Mouse (Mus musculus): ENCODE measurements around the gene Dctn1. TPM values are rescaled to one million over a fixed set of nuclear protein-coding genes. Genes with fewer than 3 reads are reported as not detected.
A peak's percentile ranks its signal among the peaks of the same experiment; 100 is the strongest.

The Dctn1 gene
- polyA plus RNA-seq, 1 experiment from 2014 or later: 125 TPM

GRCm38 (mm10) chr6:83166243-83166630 is 517 bp downstream of the Dctn1 start:
- no peak for DNase-seq (ENCODE audit: low spot score)
- WGBS: under 1% methylated on average over 12 of the region's 12 CpGs
- Histone ChIP-seq H3K4me1 (ENCODE audit: control insufficient read depth, insufficient read depth, low read length) (peaks cover 12% of the 10 kb centered on the region; the same call in 1 of the 2 replicates), H3K27me3 (ENCODE audit: control insufficient read depth, insufficient read depth, low read length) (peaks cover 15% of the 10 kb centered on the region), H3K9ac (ENCODE audit: low read length) (peak overlapping the region; percentile 82), H3K36me3 (ENCODE audit: control insufficient read depth, insufficient read depth, low read length) (no peaks in the 10 kb centered on the region), H3K4me3 (ENCODE audit: low read depth, low read length) (peak overlapping the region; percentile 87), H3K4me2 (ENCODE audit: low read depth) (peak overlapping the region; percentile 87), H3K9me3 (ENCODE audit: control insufficient read depth, low read length) (no peaks in the 10 kb centered on the region), H3K27ac (ENCODE audit: low read depth, low read length) (peak overlapping the region; percentile 72; the same call in 1 of the 2 replicates)
- no peak; the same call in 1 of the 2 replicates for ATAC-seq (ENCODE audit: insufficient read depth, low FRiP score, low TSS enrichment)

GRCm38 (mm10) chr6:83169872-83170271 is 4.2 kb downstream of the Dctn1 start:
- ATAC-seq (ENCODE audit: insufficient read depth, low FRiP score, low TSS enrichment) (no peak), DNase-seq (ENCODE audit: low spot score) (no peak)
- Histone ChIP-seq H3K9ac (ENCODE audit: low read length) (no peak overlapping the region), H3K27ac (ENCODE audit: low read depth, low read length) (no peak overlapping the region), H3K36me3 (ENCODE audit: control insufficient read depth, insufficient read depth, low read length) (no peaks in the 10 kb centered on the region), H3K27me3 (ENCODE audit: control insufficient read depth, insufficient read depth, low read length) (no peaks in the 10 kb centered on the region), H3K4me3 (ENCODE audit: low read depth, low read length) (no peak overlapping the region), H3K4me2 (ENCODE audit: low read depth) (no peak overlapping the region), H3K9me3 (ENCODE audit: control insufficient read depth, low read length) (no peaks in the 10 kb centered on the region), H3K4me1 (ENCODE audit: control insufficient read depth, insufficient read depth, low read length) (peaks cover 9% of the 10 kb centered on the region; the same call in 1 of the 2 replicates)
- WGBS: 84% methylated on average over 5 of the region's 5 CpGs

GRCm38 (mm10) chr6:83171063-83171462 is 5.3 kb downstream of the Dctn1 start:
- H3K27me3 ChIP-seq (ENCODE audit: control insufficient read depth, insufficient read depth, low read length): no peaks in the 10 kb centered on the region
- WGBS: 90% methylated on average over 5 of the region's 5 CpGs
- ATAC-seq (ENCODE audit: insufficient read depth, low FRiP score, low TSS enrichment) (no peak), DNase-seq (ENCODE audit: low spot score) (no peak)
- H3K4me2 ChIP-seq (ENCODE audit: low read depth): no peak overlapping the region
- H3K9me3 ChIP-seq (ENCODE audit: control insufficient read depth, low read length): no peaks in the 10 kb centered on the region
- no peak overlapping the region for H3K9ac ChIP-seq (ENCODE audit: low read length)
- H3K4me1 ChIP-seq (ENCODE audit: control insufficient read depth, insufficient read depth, low read length): peaks cover 9% of the 10 kb centered on the region; the same call in 1 of the 2 replicates
- H3K27ac ChIP-seq (ENCODE audit: low read depth, low read length): no peak overlapping the region
- no peaks in the 10 kb centered on the region for H3K36me3 ChIP-seq (ENCODE audit: control insufficient read depth, insufficient read depth, low read length)
- no peak overlapping the region for H3K4me3 ChIP-seq (ENCODE audit: low read depth, low read length)

GRCm38 (mm10) chr6:83172240-83172920 is 6.7 kb downstream of the Dctn1 start:
- Histone ChIP-seq H3K4me2 (ENCODE audit: low read depth) (peak overlapping the region; percentile 7; the same call in 1 of the 2 replicates), H3K36me3 (ENCODE audit: control insufficient read depth, insufficient read depth, low read length) (no peaks in the 10 kb centered on the region), H3K4me1 (ENCODE audit: control insufficient read depth, insufficient read depth, low read length) (no peaks in the 10 kb centered on the region), H3K27ac (ENCODE audit: low read depth, low read length) (no peak overlapping the region), H3K27me3 (ENCODE audit: control insufficient read depth, insufficient read depth, low read length) (no peaks in the 10 kb centered on the region), H3K9me3 (ENCODE audit: control insufficient read depth, low read length) (no peaks in the 10 kb centered on the region), H3K4me3 (ENCODE audit: low read depth, low read length) (no peak overlapping the region), H3K9ac (ENCODE audit: low read length) (no peak overlapping the region)
- DNase-seq (ENCODE audit: low spot score) (no peak), ATAC-seq (ENCODE audit: insufficient read depth, low FRiP score, low TSS enrichment) (no peak)
- WGBS: 68% methylated on average over 9 of the region's 9 CpGs

GRCm38 (mm10) chr6:83175996-83176395 is 10.3 kb downstream of the Dctn1 start:
- Histone ChIP-seq H3K27ac (ENCODE audit: low read depth, low read length) (no peak overlapping the region), H3K9me3 (ENCODE audit: control insufficient read depth, low read length) (no peaks in the 10 kb centered on the region), H3K4me3 (ENCODE audit: low read depth, low read length) (no peak overlapping the region), H3K9ac (ENCODE audit: low read length) (no peak overlapping the region), H3K4me1 (ENCODE audit: control insufficient read depth, insufficient read depth, low read length) (peaks cover 5% of the 10 kb centered on the region), H3K4me2 (ENCODE audit: low read depth) (no peak overlapping the region), H3K36me3 (ENCODE audit: control insufficient read depth, insufficient read depth, low read length) (no peaks in the 10 kb centered on the region), H3K27me3 (ENCODE audit: control insufficient read depth, insufficient read depth, low read length) (no peaks in the 10 kb centered on the region)
- 94% methylated on average over 8 of the region's 8 CpGs for WGBS
- no peak for ATAC-seq (ENCODE audit: insufficient read depth, low FRiP score, low TSS enrichment)
- no peak for DNase-seq (ENCODE audit: low spot score)

GRCm38 (mm10) chr6:83179390-83180117 is 13.8 kb downstream of the Dctn1 start:
- 15% methylated on average over 12 of the region's 12 CpGs for WGBS

GRCm38 (mm10) chr6:83180605-83181004 is 14.9 kb downstream of the Dctn1 start:
- DNase-seq (ENCODE audit: low spot score) (no peak), ATAC-seq (ENCODE audit: insufficient read depth, low FRiP score, low TSS enrichment) (no peak)
- H3K27ac ChIP-seq (ENCODE audit: low read depth, low read length): no peak overlapping the region
- H3K4me3 ChIP-seq (ENCODE audit: low read depth, low read length): no peak overlapping the region
- H3K9ac ChIP-seq (ENCODE audit: low read length): no peak overlapping the region
- WGBS: 88% methylated on average over 6 of the region's 6 CpGs
- H3K4me2 ChIP-seq (ENCODE audit: low read depth): no peak overlapping the region; the same call in 1 of the 2 replicates
- no peaks in the 10 kb centered on the region for H3K9me3 ChIP-seq (ENCODE audit: control insufficient read depth, low read length)
- peaks cover 4% of the 10 kb centered on the region for H3K36me3 ChIP-seq (ENCODE audit: control insufficient read depth, insufficient read depth, low read length)
- H3K27me3 ChIP-seq (ENCODE audit: control insufficient read depth, insufficient read depth, low read length): no peaks in the 10 kb centered on the region
- H3K4me1 ChIP-seq (ENCODE audit: control insufficient read depth, insufficient read depth, low read length): peaks cover 8% of the 10 kb centered on the region

More at GRCm38 (mm10) chr6:83179390-83180117, 13.8 kb downstream of the Dctn1 start:
- Histone ChIP-seq H3K27ac (ENCODE audit: low read depth, low read length) (no peak overlapping the region), H3K27me3 (ENCODE audit: control insufficient read depth, insufficient read depth, low read length) (no peaks in the 10 kb centered on the region), H3K4me1 (ENCODE audit: control insufficient read depth, insufficient read depth, low read length) (peaks cover 5% of the 10 kb centered on the region), H3K4me2 (ENCODE audit: low read depth) (peak overlapping the region; percentile 50), H3K36me3 (ENCODE audit: control insufficient read depth, insufficient read depth, low read length) (peaks cover 4% of the 10 kb centered on the region; the same call in 1 of the 2 replicates), H3K4me3 (ENCODE audit: low read depth, low read length) (peak overlapping the region; percentile 26), H3K9ac (ENCODE audit: low read length) (peak overlapping the region; percentile 53), H3K9me3 (ENCODE audit: control insufficient read depth, low read length) (no peaks in the 10 kb centered on the region)
- ATAC-seq (ENCODE audit: insufficient read depth, low FRiP score, low TSS enrichment) (peak; percentile 77), DNase-seq (ENCODE audit: low spot score) (peak; percentile 50)

- WGBS: 94% methylated on average over 3 of the region's 3 CpGs
- ATAC-seq (ENCODE audit: insufficient read depth, low FRiP score, low TSS enrichment) (no peak), DNase-seq (ENCODE audit: low spot score) (no peak)
- Histone ChIP-seq H3K4me3 (ENCODE audit: low read depth, low read length) (no peak overlapping the region), H3K4me2 (ENCODE audit: low read depth) (no peak overlapping the region), H3K9ac (ENCODE audit: low read length) (no peak overlapping the region), H3K27ac (ENCODE audit: low read depth, low read length) (no peak overlapping the region), H3K36me3 (ENCODE audit: control insufficient read depth, insufficient read depth, low read length) (peaks cover 10% of the 10 kb centered on the region), H3K27me3 (ENCODE audit: control insufficient read depth, insufficient read depth, low read length) (no peaks in the 10 kb centered on the region), H3K4me1 (ENCODE audit: control insufficient read depth, insufficient read depth, low read length) (peaks cover 20% of the 10 kb centered on the region), H3K9me3 (ENCODE audit: control insufficient read depth, low read length) (no peaks in the 10 kb centered on the region)
Measured at GRCm38 (mm10) chr6:83184858-83185435, 19.2 kb downstream of the Dctn1 start.
